Mouse (Mus musculus): ENCODE results near the gene Crybb3. TPM values are rescaled to one million over a fixed set of nuclear protein-coding genes. Genes with fewer than 3 reads are reported as not detected.

The Crybb3 gene
- polyA plus RNA-seq, 1 experiment from 2014 or later, result 0.77 TPM

GRCm38 (mm10) chr5:113119291-113119690 lies 37.9 kb upstream of the Crybb3 start:
- H3K4me2 ChIP-seq, result no peak overlapping the region; the same call in 1 of the 2 replicates
- no peaks in the 10 kb centered on the region for H3K27me3 ChIP-seq (ENCODE audit: control insufficient read depth, insufficient read depth, low read length)
- H3K9ac ChIP-seq (ENCODE audit: low read depth, low read length), result peak overlapping the region; percentile 40; the same call in 1 of the 2 replicates
- H3K4me1 ChIP-seq (ENCODE audit: control insufficient read depth, insufficient read depth, low read length), result peaks cover 73% of the 10 kb centered on the region
- H3K27ac ChIP-seq (ENCODE audit: low read depth, low read length), result 0 out of 2 replicates have a peak overlapping the region, but pooled peaks have one; percentile 3
- ATAC-seq (replicated peaks; ENCODE audit: insufficient number of reproducible peaks, low FRiP score, low TSS enrichment), result no peak
- no peak overlapping the region for H3K4me3 ChIP-seq (ENCODE audit: low read depth, low read length)
- WGBS (ENCODE audit: insufficient replicate concordance), result 55% methylated on average over 9 of the region's 9 CpGs
- no peaks in the 10 kb centered on the region for H3K9me3 ChIP-seq (replicated peaks; ENCODE audit: control insufficient read depth, low read length)
- no peaks in the 10 kb centered on the region for H3K36me3 ChIP-seq (ENCODE audit: control insufficient read depth, insufficient read depth, low read length)

GRCm38 (mm10) chr5:113118695-113119094 lies 37.3 kb upstream of the Crybb3 start:
- no peak overlapping the region for H3K4me2 ChIP-seq
- H3K4me3 ChIP-seq (ENCODE audit: low read depth, low read length), result no peak overlapping the region
- no peak for ATAC-seq (replicated peaks; ENCODE audit: insufficient number of reproducible peaks, low FRiP score, low TSS enrichment)
- H3K27ac ChIP-seq (ENCODE audit: low read depth, low read length), result no peak overlapping the region
- no peaks in the 10 kb centered on the region for H3K9me3 ChIP-seq (replicated peaks; ENCODE audit: control insufficient read depth, low read length)
- peaks cover 78% of the 10 kb centered on the region for H3K4me1 ChIP-seq (ENCODE audit: control insufficient read depth, insufficient read depth, low read length)
- H3K9ac ChIP-seq (ENCODE audit: low read depth, low read length), result no peak overlapping the region
- WGBS (ENCODE audit: insufficient replicate concordance), result 31% methylated on average over 6 of the region's 6 CpGs
- no peaks in the 10 kb centered on the region for H3K27me3 ChIP-seq (ENCODE audit: control insufficient read depth, insufficient read depth, low read length)
- no peaks in the 10 kb centered on the region for H3K36me3 ChIP-seq (ENCODE audit: control insufficient read depth, insufficient read depth, low read length)

GRCm38 (mm10) chr5:113117361-113117760 lies 36.0 kb upstream of the Crybb3 start:
- peaks cover 79% of the 10 kb centered on the region for H3K4me1 ChIP-seq (ENCODE audit: control insufficient read depth, insufficient read depth, low read length)
- no peak overlapping the region for H3K9ac ChIP-seq (ENCODE audit: low read depth, low read length)
- no peaks in the 10 kb centered on the region for H3K27me3 ChIP-seq (ENCODE audit: control insufficient read depth, insufficient read depth, low read length)
- no peak overlapping the region for H3K4me2 ChIP-seq
- H3K36me3 ChIP-seq (ENCODE audit: control insufficient read depth, insufficient read depth, low read length), result no peaks in the 10 kb centered on the region
- H3K4me3 ChIP-seq (ENCODE audit: low read depth, low read length), result no peak overlapping the region
- ATAC-seq (replicated peaks; ENCODE audit: insufficient number of reproducible peaks, low FRiP score, low TSS enrichment), result no peak
- 77% methylated on average over 5 of the region's 5 CpGs for WGBS (ENCODE audit: insufficient replicate concordance)
- H3K9me3 ChIP-seq (replicated peaks; ENCODE audit: control insufficient read depth, low read length), result no peaks in the 10 kb centered on the region
- no peak overlapping the region for H3K27ac ChIP-seq (ENCODE audit: low read depth, low read length)

GRCm38 (mm10) chr5:113115896-113116295 lies 34.5 kb upstream of the Crybb3 start:
- WGBS (ENCODE audit: insufficient replicate concordance), result 51% methylated on average over 10 of the region's 10 CpGs
- H3K4me1 ChIP-seq (ENCODE audit: control insufficient read depth, insufficient read depth, low read length), result peaks cover 76% of the 10 kb centered on the region
- H3K4me2 ChIP-seq, result no peak overlapping the region
- H3K27me3 ChIP-seq (ENCODE audit: control insufficient read depth, insufficient read depth, low read length), result no peaks in the 10 kb centered on the region
- no peaks in the 10 kb centered on the region for H3K36me3 ChIP-seq (ENCODE audit: control insufficient read depth, insufficient read depth, low read length)
- H3K9me3 ChIP-seq (replicated peaks; ENCODE audit: control insufficient read depth, low read length), result no peaks in the 10 kb centered on the region
- H3K9ac ChIP-seq (ENCODE audit: low read depth, low read length), result no peak overlapping the region
- H3K4me3 ChIP-seq (ENCODE audit: low read depth, low read length), result no peak overlapping the region
- peak overlapping the region; percentile 98; the same call in 1 of the 2 replicates for H3K27ac ChIP-seq (ENCODE audit: low read depth, low read length)
- no peak for ATAC-seq (replicated peaks; ENCODE audit: insufficient number of reproducible peaks, low FRiP score, low TSS enrichment)

GRCm38 (mm10) chr5:113114264-113115225 lies 33.2 kb upstream of the Crybb3 start:
- Histone ChIP-seq H3K36me3 (ENCODE audit: control insufficient read depth, insufficient read depth, low read length) (no peaks in the 10 kb centered on the region), H3K27me3 (ENCODE audit: control insufficient read depth, insufficient read depth, low read length) (no peaks in the 10 kb centered on the region), H3K9ac (ENCODE audit: low read depth, low read length) (peak overlapping the region; percentile 71), H3K4me3 (ENCODE audit: low read depth, low read length) (no peak overlapping the region), H3K4me1 (ENCODE audit: control insufficient read depth, insufficient read depth, low read length) (peaks cover 72% of the 10 kb centered on the region), H3K4me2 (peak overlapping the region; percentile 48), H3K27ac (ENCODE audit: low read depth, low read length) (peak overlapping the region; percentile 98), H3K9me3 (replicated peaks; ENCODE audit: control insufficient read depth, low read length) (no peaks in the 10 kb centered on the region)
- peak; percentile 39; the same call in 1 of the 2 replicates for ATAC-seq (replicated peaks; ENCODE audit: insufficient number of reproducible peaks, low FRiP score, low TSS enrichment)
- WGBS (ENCODE audit: insufficient replicate concordance), result 21% methylated on average over 20 of the region's 20 CpGs

GRCm38 (mm10) chr5:113113120-113113519 lies 31.7 kb upstream of the Crybb3 start:
- Histone ChIP-seq H3K36me3 (ENCODE audit: control insufficient read depth, insufficient read depth, low read length) (no peaks in the 10 kb centered on the region), H3K4me1 (ENCODE audit: control insufficient read depth, insufficient read depth, low read length) (peaks cover 69% of the 10 kb centered on the region), H3K9me3 (replicated peaks; ENCODE audit: control insufficient read depth, low read length) (no peaks in the 10 kb centered on the region), H3K27me3 (ENCODE audit: control insufficient read depth, insufficient read depth, low read length) (no peaks in the 10 kb centered on the region), H3K9ac (ENCODE audit: low read depth, low read length) (peak overlapping the region; percentile 28; the same call in 1 of the 2 replicates), H3K4me2 (no peak overlapping the region), H3K27ac (ENCODE audit: low read depth, low read length) (peak overlapping the region; percentile 98), H3K4me3 (ENCODE audit: low read depth, low read length) (no peak overlapping the region)
- WGBS (ENCODE audit: insufficient replicate concordance), result 35% methylated on average over 5 of the region's 5 CpGs
- no peak for ATAC-seq (replicated peaks; ENCODE audit: insufficient number of reproducible peaks, low FRiP score, low TSS enrichment)

- Histone ChIP-seq H3K4me1 (ENCODE audit: control insufficient read depth, insufficient read depth, low read length) (peaks cover 83% of the 10 kb centered on the region), H3K4me3 (ENCODE audit: low read depth, low read length) (no peak overlapping the region), H3K9ac (ENCODE audit: low read depth, low read length) (no peak overlapping the region), H3K27ac (ENCODE audit: low read depth, low read length) (peak overlapping the region; percentile 88), H3K27me3 (ENCODE audit: control insufficient read depth, insufficient read depth, low read length) (no peaks in the 10 kb centered on the region), H3K4me2 (peak overlapping the region; percentile 5; the same call in 1 of the 2 replicates), H3K9me3 (replicated peaks; ENCODE audit: control insufficient read depth, low read length) (no peaks in the 10 kb centered on the region), H3K36me3 (ENCODE audit: control insufficient read depth, insufficient read depth, low read length) (no peaks in the 10 kb centered on the region)
- 7% methylated on average over 4 of the region's 4 CpGs for WGBS (ENCODE audit: insufficient replicate concordance)
- ATAC-seq (replicated peaks; ENCODE audit: insufficient number of reproducible peaks, low FRiP score, low TSS enrichment), result no peak
Observed at GRCm38 (mm10) chr5:113111336-113111735, 30.0 kb upstream of the Crybb3 start.

- Histone ChIP-seq H3K9me3 (replicated peaks; ENCODE audit: control insufficient read depth, low read length) (no peaks in the 10 kb centered on the region), H3K4me1 (ENCODE audit: control insufficient read depth, insufficient read depth, low read length) (peaks cover 79% of the 10 kb centered on the region), H3K4me2 (peak overlapping the region; percentile 14; the same call in 1 of the 2 replicates), H3K27ac (ENCODE audit: low read depth, low read length) (peak overlapping the region; percentile 88), H3K27me3 (ENCODE audit: control insufficient read depth, insufficient read depth, low read length) (no peaks in the 10 kb centered on the region), H3K36me3 (ENCODE audit: control insufficient read depth, insufficient read depth, low read length) (no peaks in the 10 kb centered on the region), H3K9ac (ENCODE audit: low read depth, low read length) (0 out of 2 replicates have a peak overlapping the region, but pooled peaks have one; percentile 34), H3K4me3 (ENCODE audit: low read depth, low read length) (no peak overlapping the region)
- no peak for ATAC-seq (replicated peaks; ENCODE audit: insufficient number of reproducible peaks, low FRiP score, low TSS enrichment)
- WGBS (ENCODE audit: insufficient replicate concordance), result 6% methylated on average over 1 of the region's 1 CpGs
Observed at GRCm38 (mm10) chr5:113110929-113111328, 29.5 kb upstream of the Crybb3 start.
